Mouse (Mus musculus): ENCODE results near the gene Rcn3.
"Not testable (repeated sequence)": the region's sequence is repeated elsewhere in the genome, so short reads cannot be mapped to it uniquely, and the experiment has no call there.

Gene Rcn3

DNA sequence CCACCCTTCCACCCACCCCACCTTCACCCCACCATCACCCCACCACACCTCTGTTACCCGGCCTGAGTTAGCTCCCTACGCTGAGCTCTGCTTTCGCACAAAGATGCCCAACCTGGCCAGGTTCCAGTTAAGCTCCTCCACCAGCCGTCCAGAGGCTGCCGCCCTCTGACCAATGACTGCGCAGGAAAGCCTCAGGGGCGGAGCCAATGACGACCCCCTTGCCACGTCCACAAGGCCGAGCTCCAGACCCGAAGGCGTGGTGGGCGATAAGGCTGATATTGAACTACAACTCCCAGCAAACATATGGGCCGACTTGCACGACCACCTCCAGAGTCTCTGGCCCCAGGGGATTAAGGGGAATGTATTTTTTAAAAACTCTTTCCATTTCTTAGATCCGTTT is at the start of gene Rcn3:
Gene Rcn3, minus strand, starts transcription at position 174 of the 400 bp plus-strand sequence.
- in situ Hi-C loops (cut with MboI, MseI), result no loop called here

DNA sequence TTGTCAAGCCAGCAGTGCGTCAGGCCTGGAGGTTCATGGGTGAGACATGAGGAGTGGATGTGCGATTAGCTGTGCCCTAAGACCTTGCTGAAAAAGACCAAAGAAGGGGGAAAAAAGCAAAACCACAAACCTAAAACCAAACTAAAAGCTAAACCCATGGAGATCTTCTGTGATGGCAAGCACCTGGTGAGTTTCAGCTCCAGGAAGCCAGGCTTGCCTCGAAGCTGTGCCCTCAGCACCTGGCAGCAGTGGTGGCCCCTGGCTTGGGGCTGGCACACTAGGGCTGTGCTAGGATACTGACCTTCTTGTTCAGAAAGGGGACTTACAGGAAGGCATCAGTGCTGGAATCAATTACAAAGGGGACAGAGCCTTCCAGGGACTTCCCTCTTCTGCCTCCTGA is 49.3 kb upstream of the Rcn3 start:
- in situ Hi-C loops (cut with MboI, MseI), result no loop called here

DNA sequence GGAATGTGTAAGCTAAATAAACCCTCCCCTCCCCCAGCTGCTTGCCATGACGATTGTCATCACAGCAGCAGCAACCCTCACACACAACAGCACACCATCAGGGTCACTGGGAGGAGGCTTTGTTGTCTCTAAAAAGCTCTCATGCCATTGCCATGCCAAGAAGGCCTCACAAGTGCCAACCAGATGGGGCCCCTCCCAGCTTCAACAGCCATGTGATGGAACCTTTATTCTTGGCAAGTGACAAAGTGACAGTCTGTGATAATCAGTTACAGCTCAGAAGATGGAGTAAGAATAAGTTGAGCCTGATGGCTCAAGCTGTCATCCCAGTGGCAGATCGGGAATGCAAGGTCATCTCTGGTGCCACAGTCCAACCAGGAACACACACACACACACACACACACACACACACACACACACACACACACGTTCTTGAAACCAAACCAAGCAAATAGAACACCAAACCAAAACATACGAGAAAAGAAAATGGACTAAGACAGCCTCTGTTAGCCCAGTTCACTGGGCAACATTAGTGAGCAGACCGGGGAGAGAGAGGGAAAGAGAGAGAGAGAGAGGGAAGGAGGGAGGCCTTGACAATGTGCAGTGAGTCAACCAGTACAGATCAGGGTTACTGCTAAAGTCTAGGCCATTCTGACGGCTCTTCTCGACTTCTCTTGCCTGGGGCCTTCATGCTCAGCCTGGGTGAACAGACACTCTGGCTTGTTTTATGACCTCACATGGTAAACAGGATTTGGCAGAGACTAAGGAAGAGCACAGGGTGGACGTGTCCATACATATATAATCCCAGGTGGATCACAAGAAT is 48.1 kb upstream of the Rcn3 start:
- in situ Hi-C loops (cut with MboI, MseI), result no loop called here

DNA sequence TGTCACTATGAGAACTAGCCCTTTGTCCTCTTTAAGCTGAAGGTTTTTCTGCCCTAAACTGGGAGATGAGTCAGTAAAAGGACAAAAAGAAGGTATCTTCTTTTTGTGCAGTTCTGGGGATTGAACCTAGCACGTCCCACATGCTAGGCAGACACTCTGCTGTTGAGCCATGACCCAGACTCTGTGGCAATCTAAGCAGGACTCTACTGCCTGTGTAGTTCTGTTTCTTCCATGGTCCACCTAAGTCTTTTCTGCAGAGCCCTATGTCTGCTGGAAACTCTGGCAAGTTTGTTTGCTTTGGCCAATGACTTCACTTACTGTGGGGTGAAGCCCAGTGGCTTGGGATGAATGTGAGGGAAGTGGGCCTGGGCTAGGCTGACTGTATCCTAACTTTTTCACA is 46.4 kb upstream of the Rcn3 start:
- in situ Hi-C loops (cut with MboI, MseI), result no loop called here

DNA sequence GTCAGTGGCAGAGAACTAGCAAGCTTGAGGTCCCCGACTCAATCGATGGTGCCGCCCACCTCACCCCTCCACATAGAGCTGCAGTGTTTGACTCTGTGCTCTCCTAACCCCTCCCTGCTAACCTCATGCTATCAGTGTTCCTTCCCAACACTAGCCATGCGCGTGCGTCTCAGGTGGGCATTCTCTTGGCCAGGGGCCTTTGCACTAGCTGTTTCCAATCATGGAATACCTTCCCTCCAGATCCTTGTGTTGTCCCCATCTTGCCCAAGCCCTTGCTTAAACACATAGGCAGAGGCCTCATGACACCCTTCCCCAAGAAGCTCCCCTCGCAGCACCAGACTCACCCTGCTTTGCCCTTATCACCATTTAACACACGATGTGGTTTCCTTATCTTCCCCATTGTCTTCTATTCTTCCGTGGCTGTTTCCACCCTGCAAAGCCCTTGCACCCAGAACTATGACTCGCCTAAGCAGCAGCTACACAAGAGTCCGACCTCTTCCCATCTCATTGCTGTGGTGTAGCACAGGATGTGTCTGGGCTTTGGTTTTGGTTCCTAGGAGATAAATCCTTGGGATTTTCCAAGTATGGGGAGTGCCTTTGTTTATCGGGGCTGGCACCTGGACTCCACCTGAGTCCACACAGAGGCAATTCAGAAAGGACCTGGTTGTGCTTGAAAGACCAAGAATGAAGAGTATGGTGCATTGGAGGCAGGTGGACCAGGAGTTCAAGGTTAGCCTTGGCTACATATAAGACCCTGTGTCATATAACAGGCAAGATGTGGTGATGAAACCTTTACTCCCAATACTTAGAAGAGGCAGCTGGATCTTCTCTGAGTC is 45.4 kb upstream of the Rcn3 start:
- in situ Hi-C loops (cut with MboI, MseI), result no loop called here

DNA sequence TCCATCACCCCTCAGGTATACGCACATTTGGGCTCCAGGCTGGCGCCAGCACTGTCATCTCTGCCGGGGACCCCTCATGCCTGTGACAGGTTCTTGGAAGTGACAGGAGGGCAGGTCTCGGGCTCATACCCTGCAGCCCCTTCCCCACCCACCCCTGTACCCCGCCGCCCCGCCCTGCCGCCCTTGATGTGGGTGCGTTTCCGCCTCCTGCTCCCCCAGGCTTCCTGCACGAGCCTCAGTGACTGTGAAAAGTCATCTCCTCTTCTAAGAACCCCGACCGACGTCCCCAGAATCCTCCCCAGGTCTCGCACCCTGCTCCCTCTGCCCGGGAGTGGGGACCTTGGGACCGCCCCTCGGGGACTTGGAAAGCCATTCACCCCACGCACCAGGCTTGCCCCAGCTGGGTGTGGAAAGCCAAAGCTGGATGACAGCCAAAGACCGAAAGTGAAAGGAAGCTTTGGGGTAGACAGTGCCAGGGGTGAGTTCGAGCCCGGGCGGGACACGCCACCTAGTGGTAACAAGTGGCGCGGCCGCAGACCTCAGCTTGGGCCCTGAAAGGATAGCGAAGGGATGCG is 44.1 kb upstream of the Rcn3 start, which contains the start of the genes Gm45713 and Flt3l:
Gene Gm45713, minus strand, starts transcription at position 239 of the 575 bp plus-strand sequence.
Gene Flt3l, minus strand, starts transcription at position 440 of the 575 bp plus-strand sequence.
- in situ Hi-C loops (cut with MboI, MseI), result no loop called here

DNA sequence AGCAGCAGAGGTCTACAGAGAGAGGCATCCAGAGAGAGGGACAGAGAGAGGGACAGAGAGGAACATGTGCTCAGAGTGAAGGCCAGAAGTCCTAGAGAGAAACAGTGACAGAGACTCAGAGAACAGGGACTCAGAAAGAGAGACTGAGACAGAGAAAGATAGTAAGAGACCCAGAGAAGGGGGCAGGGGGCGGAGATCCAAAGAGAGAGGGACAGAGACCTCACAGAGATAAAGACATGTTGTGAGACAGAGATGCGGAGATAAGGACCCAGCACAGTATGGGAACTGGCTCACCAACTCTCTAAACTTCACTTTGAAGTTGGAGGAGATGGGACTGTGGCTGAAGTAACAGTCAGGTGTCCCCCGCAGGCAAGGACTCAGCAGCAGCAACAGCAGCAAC is 43.3 kb upstream of the Rcn3 start:
- in situ Hi-C loops (cut with MboI, MseI), result no loop called here

DNA sequence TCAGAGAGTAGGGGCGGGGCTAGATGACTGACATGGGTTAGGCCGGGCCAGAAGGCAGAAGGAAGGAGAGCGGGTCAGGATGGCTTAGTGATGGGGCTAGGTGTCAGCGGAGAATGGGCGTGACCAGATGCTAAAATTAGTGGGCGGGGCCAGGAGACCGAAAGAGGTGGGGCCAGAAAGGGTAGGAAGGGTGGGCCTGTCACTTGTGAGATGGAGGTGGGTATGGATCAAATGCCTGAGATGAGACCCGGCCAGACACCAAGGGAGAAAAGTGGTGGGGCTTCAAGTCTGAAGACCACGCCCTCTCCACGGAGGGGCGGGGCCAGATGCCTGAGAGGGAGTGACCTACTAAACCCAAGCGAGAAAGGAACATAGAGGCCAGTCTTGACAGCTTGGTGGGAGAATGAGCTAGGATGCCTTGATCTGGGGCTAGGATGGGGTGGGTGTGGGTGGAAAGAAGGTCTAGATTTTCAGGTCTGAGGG is 42.6 kb upstream of the Rcn3 start:
- in situ Hi-C loops (cut with MboI, MseI), result no loop called here

DNA sequence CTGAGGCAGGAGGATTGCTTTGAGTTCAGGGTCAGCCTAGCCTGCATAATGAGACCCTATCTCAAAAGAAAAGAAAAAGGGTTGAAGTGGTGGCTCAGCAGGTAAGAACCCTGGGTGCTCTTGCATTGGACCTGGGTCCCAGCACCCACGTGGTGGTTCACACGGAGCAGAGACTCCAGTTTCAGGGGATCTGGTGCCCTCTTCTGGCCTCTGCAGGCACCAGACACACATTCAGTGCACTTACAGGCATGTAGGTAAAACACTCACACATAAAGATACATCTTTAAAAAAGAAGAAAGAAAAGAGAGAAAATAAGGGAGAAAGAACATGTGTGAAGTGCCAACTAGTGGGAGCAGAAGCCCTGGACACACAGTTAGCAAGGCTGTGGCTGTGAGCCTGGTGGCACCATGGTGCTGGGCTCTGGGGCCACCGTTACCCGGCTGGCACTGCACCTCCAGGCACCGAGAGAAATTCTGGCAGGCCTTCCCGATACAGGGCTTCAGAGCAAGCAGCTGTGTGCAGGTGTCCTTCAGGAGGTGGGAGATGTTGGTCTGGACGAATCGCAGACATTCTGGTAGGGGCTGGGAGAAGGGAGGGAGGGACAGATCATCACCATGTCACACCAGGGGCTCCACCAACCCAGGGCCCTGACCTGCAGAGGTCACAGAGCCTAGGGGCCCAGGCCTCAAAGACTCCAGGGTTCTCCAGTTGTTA is 41.6 kb upstream of the Rcn3 start:
- in situ Hi-C loops (cut with MboI, MseI), result no loop called here

DNA sequence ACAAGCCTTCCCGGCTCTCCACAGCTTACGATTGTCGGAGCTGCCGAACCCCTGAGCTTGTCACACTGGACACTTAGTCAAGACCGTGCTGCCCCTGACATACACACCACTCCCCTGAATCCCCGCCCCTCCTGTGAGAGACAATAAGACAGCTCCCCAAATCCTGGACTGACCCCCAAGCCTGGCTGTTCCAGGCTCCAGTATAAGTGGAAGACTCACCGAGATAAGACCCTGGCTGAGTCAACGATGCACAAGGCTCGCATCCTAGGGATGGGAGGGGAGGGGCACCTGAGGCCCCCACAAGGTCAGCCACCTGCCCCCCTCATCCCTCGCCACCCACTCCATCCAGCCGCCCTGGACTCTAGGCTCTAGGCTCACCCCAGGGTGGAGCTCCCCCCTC is 39.8 kb upstream of the Rcn3 start:
- in situ Hi-C loops (cut with MboI, MseI), result no loop called here

DNA sequence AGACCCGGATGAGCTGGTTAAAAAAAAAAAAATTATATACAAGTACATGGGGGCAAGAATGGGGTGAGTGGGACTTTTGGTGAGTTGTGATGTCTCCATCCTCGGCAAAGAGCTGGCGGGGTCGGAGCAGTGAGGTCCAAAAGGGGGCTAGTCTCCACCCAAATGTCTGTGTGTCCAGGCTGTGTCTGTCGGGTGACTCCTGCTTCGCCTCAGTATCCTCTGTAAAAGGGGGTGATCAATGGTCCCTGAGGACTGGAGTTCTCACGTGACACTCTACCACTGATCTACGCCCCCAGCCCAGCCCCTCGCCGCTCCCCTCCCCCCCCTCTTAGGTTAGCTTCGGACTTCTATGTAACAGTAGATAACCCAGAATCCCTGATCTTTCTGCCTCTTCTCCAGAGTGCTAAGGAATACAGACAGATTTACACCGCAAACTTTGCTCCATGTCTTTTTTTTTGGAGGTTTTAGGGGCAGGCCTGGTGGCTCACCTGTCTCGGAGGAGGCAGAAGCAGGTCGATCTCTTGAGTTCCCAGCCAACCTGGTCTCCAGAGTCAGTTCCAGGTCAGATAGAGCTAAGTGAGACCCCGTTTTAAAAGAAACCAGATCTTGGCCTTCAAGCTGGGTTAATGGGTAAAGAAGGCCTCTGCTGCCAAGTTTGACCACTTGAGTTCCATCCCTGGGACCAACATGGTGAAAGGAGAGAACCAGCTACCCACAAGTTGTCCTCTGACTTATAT is 37.9 kb upstream of the Rcn3 start:
- in situ Hi-C loops (cut with MboI, MseI), result no loop called here

DNA sequence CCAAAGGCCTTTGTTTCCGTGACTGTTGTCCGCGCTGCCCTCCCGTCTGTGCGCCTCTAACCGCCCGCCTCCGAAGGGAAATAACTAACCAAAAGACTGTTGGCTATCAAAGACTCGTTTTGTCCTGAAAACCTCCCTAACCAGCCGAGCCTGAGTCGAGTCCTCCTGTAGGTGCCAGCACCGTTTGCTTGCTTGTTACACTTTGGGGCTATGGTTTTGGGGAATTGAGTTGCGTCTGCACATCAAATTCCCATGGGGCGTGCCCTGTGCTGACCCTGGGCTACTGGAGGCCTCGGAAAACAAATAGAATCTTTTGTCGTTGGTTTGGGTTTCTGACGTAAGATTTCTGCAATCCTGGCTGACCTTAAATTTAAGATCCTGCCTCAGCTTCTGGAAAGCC is 37.3 kb upstream of the Rcn3 start:
- in situ Hi-C loops (cut with MboI, MseI), result no loop called here

DNA sequence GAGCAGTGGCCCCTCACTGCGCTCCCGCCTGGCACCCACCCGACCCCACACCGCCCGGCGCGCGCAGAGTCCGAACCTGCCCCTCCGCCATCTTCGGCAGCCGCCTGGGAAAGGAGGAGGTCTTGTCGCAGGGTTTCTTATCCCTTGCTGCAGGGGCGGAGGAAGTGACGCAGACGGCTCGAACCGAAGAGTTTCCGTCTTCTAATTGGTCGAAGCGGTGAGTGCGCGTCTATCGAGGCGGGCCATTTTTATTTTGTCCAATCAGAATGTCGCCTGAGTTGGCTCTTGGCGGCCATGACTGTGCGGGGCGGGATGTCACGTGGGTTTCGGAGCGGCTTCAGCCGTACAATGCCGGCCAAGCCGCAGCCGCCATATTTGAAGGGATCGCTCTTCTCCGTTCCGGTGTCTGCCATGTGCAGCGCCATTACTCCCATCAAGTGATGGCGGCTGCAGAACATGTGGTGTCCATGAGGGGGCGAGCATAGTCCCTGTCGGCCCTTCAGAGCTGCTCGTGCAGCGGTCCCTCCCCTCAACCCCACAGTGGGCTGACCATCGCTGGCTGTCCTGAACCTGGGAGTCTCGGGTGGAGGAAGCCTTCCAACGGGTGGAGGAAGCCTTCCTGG is 36.7 kb upstream of the Rcn3 start, which contains the start of gene Rpl13a:
Gene Rpl13a, minus strand, starts transcription at position 138 of the 623 bp plus-strand sequence.
- in situ Hi-C loops (cut with MboI, MseI), result no loop called here

DNA sequence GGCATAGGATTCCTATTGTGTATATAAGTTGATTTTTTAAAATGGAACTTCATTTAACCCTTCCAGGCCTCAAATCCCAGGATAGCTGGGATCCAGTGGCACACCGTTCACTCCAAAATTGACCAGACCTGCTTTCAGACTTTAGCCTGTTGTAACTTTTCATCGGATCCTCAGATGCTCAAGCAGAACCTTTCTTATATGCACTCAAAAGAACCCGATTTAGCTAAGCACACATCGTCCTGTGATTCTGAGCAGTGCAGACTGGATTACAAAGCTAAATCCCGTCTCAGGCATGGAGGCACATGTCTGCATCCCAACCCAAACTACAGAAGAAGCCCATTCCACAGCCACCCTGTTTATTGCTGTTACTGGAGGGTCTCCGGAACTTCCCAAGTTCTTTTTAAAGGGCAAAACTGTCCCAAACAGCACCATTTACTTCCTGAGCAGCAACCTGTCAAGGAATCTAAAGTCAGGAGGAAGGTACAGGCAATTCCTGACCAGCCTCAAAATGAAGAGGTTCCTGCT is 35.7 kb upstream of the Rcn3 start:
- in situ Hi-C loops (cut with MboI, MseI), result no loop called here

DNA sequence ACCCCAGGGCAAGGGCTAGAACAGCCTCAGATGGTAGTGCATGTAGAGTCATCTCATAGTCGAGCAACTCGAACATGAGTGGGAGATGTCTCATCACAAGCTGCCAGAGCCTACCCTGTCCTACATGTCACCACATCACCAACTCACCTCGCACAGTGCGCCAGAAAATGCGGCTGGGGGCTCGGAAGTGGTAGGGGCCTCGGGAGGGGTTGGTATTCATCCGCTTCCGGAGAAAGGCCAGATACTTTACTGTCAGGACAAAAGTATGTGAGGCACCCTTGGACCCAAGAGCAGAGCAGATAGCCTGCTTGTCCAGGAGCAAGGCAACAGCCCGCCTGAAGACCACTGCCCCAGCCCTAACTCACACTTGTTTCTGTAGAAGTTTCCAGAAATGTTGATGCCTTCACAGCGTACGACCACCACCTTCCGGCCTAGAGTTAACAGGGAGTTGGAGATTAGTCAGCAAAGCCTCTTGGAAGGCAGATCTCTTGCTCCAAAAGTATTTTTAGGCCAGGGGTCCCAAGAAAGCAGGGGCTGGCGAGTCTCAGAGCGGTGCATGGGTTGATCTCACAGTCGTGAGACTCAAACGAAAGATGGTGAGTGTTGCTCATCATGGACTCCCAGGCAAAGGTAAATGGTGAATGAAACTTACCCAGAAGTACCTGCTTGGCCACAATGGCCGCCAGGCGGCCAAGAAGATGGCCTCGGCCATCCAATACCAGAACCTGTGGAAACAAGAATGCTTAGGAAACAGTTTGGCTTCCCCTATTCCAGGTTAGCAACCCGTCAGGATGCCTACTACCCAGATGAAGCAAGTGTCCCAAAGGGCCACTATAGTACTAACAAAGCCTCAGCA is 35.1 kb upstream of the Rcn3 start:
- in situ Hi-C loops (cut with MboI, MseI), result no loop called here

DNA sequence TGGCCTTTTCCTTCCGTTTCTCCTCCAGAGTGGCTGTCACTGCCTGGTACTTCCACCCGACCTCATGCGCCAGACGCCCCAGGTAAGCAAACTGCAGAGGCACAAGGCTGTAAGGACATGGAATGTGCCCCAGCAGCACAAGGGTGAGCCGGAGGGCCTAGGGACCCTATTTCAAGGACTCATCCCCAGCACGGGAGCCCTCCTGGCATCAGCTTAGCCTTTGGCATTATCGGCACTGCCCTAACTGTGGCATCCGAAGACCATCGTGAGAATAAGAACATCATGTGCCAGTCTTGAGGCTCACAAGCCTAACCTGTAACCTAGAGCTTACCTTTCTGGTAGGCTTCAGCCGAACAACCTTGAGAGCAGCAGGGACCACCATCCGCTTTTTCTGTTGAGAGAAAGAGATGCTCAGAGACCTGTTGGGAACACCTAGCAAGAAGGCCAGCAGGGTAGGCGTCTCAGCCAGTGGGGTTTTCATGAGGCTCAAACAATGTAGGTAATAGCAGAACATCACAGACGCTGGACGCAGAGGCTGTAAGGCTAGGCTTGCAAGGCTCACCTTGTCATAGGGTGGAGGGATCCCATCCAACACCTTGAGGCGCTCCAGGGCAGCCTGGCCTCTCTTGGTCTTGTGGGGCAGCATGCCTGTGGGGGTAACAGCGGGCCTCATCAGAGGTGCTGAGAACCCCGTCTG is 34.3 kb upstream of the Rcn3 start:
- in situ Hi-C loops (cut with MboI, MseI), result no loop called here

DNA sequence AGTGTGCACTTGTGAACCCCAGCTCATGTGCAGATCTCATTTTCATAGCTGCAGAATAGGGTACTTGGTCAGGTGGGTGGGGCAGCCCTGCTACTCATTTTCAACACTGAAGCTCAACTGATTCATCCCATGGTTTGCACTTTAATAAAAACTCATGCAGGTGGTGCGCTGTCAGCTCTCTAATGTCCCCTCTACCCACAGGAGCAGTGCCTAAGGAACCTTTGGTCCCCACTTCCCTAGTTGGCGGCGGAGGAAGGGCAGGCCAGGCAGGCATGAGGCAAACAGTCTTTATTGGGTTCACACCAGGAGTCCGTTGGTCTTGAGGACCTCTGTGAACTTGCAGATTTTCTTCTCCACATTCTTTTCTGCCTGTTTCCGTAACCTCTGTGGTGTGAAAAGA is 33.6 kb upstream of the Rcn3 start:
- in situ Hi-C loops (cut with MboI, MseI), result not testable (repeated sequence)

DNA sequence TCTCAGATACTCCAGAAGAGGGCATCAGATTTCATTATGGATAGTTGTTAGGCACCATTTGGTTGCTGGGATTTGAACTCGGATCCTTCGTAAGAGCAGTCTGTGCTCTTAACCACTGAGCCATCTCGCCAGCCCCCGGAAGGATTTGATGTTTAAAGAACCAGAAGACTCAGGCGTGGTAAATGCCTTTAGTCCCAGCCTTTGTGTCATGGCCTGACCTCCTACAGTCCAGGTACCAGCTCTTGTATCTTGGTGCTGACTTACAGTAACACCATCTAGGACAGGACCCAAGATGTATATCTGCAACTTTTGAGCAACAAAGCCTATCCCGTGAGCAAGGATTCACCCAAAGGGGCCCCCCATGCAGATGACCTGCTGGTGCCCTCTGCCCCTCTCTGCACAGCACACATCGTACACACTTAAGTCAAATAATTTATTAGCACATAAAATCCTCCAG is 33.2 kb upstream of the Rcn3 start:
- in situ Hi-C loops (cut with MboI, MseI), result no loop called here

Measured in T-helper 2 cell (primary cell).